Mouse (Mus musculus) intestine, postnatal 0 days (tissue): ENCODE data around the gene Ndufs1. TPM values are rescaled to one million over a fixed set of nuclear protein-coding genes. Genes with fewer than 3 reads are reported as not detected.
"Not testable (repeated sequence)": the region's sequence is repeated elsewhere in the genome, so short reads cannot be mapped to it uniquely, and the experiment has no call there.

ENCODE experiments used
- ATAC-seq: fragments of 200-750 bp; cut with Nextera tagmentation; 2 replicates; pipeline ENCODE4 v1.8.0; 2017; ENCODE audit warnings: mild to moderate bottlenecking, moderate TSS enrichment, moderate library complexity
- H3K27ac ChIP-seq: fragments of 300-500 bp; sonication (generic); 2 replicates; pipeline ENCODE4 v1.5.1; 2014; ENCODE audit warnings: mild to moderate bottlenecking, low read depth, low read length, moderate library complexity
- H3K27me3 ChIP-seq: fragments of 300-500 bp; sonication (generic); replicated peaks from 2 replicates; pipeline ENCODE4 v1.6.1; 2014; ENCODE audit warnings: low read length, mixed read lengths; ENCODE audit not compliant: control insufficient read depth, insufficient read depth
- H3K36me3 ChIP-seq: fragments of 300-500 bp; sonication (generic); 2 replicates; pipeline ENCODE4 v1.6.1; 2014; ENCODE audit warnings: mild to moderate bottlenecking, moderate library complexity; ENCODE audit not compliant: control insufficient read depth, insufficient read depth
- H3K4me1 ChIP-seq: fragments of 300-500 bp; sonication (generic); replicated peaks from 2 replicates; pipeline ENCODE4 v1.6.1; 2014; ENCODE audit warnings: antibody characterized with exemption, low read length, mixed read lengths; ENCODE audit not compliant: control insufficient read depth, insufficient read depth
- H3K4me2 ChIP-seq: fragments of 300-500 bp; sonication (generic); replicated peaks from 2 replicates; pipeline ENCODE4 v1.6.1; 2014; ENCODE audit warnings: low read depth, mild to moderate bottlenecking, moderate library complexity
- H3K4me3 ChIP-seq: fragments of 300-500 bp; sonication (generic); 2 replicates; pipeline ENCODE4 v1.5.1; 2014; ENCODE audit warnings: low read depth, low read length
- H3K9ac ChIP-seq: fragments of 300-500 bp; sonication (generic); 2 replicates; pipeline ENCODE4 v1.6.1; 2014; ENCODE audit warnings: mild to moderate bottlenecking, low read depth, low read length
- H3K9me3 ChIP-seq: fragments of 300-500 bp; sonication (generic); 2 replicates; pipeline ENCODE4 v1.6.1; 2016; ENCODE audit warnings: mixed run types; ENCODE audit not compliant: control insufficient read depth
- CTCF ChIP-seq: sonication (generic); IDR thresholded peaks from 2 replicates; pipeline ENCODE4 v1.5.1; 2016; ENCODE audit warnings: low read depth, mild to moderate bottlenecking, control low read depth, antibody characterized with exemption, moderate library complexity
- WGBS: fragments of 180-500 bp; shearing (Covaris S2); extraction: QIAGEN DNeasy Blood & Tissue Kit; methylation state at CpG from one replicate; pipeline ENCODE4 v1.1.7; 2014; 5-methylcytosine and 5-hydroxymethylcytosine counted together
- polyA plus RNA-seq: library from polyadenylated mRNA; unstranded; fragments of >200 nt; fragmentation: Nextera tagmentation; extraction: Ambion mirVana; gene quantifications from 2 replicates; pipeline ENCODE4 v1.2.1, GENCODE M21; 2015

Gene Ndufs1
- polyA plus RNA-seq, 1 experiment from 2014 or later = 129 TPM

- Histone ChIP-seq H3K4me2 (no peak overlapping the region), H3K27me3 (no peaks in the 10 kb centered on the region), H3K27ac (no peak overlapping the region), H3K4me3 (no peak overlapping the region), H3K9ac (no peak overlapping the region), H3K36me3 (no peaks in the 10 kb centered on the region), H3K9me3 (no peaks in the 10 kb centered on the region), H3K4me1 (no peaks in the 10 kb centered on the region)
- no peak for TF ChIP-seq CTCF
- WGBS = 83% methylated on average over 3 of the region's 3 CpGs
- no peak for ATAC-seq
Observed at GRCm38 (mm10) chr1:63188536-63188935, 11.9 kb upstream of the Ndufs1 start.

- not testable (repeated sequence) for H3K4me2 ChIP-seq, H3K27me3 ChIP-seq, H3K36me3 ChIP-seq, H3K9me3 ChIP-seq, H3K4me1 ChIP-seq, H3K27ac ChIP-seq, H3K9ac ChIP-seq, ATAC-seq, H3K4me3 ChIP-seq
- WGBS = 93% methylated on average over 6 of the region's 6 CpGs
Observed at GRCm38 (mm10) chr1:63185430-63185829, 8.8 kb upstream of the Ndufs1 start.

GRCm38 (mm10) chr1:63182636-63183270 lies 6.1 kb upstream of the Ndufs1 start:
- Histone ChIP-seq H3K4me1 (no peaks in the 10 kb centered on the region), H3K9me3 (no peaks in the 10 kb centered on the region), H3K4me3 (no peak overlapping the region), H3K9ac (no peak overlapping the region), H3K36me3 (peaks cover 7% of the 10 kb centered on the region), H3K27me3 (no peaks in the 10 kb centered on the region), H3K4me2 (no peak overlapping the region), H3K27ac (no peak overlapping the region)
- WGBS = 65% methylated on average over 10 of the region's 10 CpGs
- ATAC-seq = no peak
- TF ChIP-seq CTCF = peak; percentile 76

GRCm38 (mm10) chr1:63182212-63182611 lies 5.6 kb upstream of the Ndufs1 start:
- H3K4me2 ChIP-seq = no peak overlapping the region
- H3K36me3 ChIP-seq = peaks cover 7% of the 10 kb centered on the region
- no peaks in the 10 kb centered on the region for H3K27me3 ChIP-seq
- H3K4me1 ChIP-seq = no peaks in the 10 kb centered on the region
- no peaks in the 10 kb centered on the region for H3K9me3 ChIP-seq
- H3K27ac ChIP-seq = no peak overlapping the region
- no peak overlapping the region for H3K9ac ChIP-seq
- WGBS = 76% methylated on average over 5 of the region's 5 CpGs
- TF ChIP-seq CTCF = no peak
- no peak overlapping the region for H3K4me3 ChIP-seq
- no peak for ATAC-seq

GRCm38 (mm10) chr1:63181480-63181879 lies 4.8 kb upstream of the Ndufs1 start:
- no peaks in the 10 kb centered on the region for H3K9me3 ChIP-seq
- ATAC-seq = no peak
- 95% methylated on average over 1 of the region's 1 CpGs for WGBS
- H3K27ac ChIP-seq = no peak overlapping the region
- H3K9ac ChIP-seq = no peak overlapping the region
- no peaks in the 10 kb centered on the region for H3K4me1 ChIP-seq
- no peak overlapping the region for H3K4me2 ChIP-seq
- H3K36me3 ChIP-seq = peaks cover 7% of the 10 kb centered on the region
- no peaks in the 10 kb centered on the region for H3K27me3 ChIP-seq
- TF ChIP-seq CTCF = no peak
- no peak overlapping the region for H3K4me3 ChIP-seq

GRCm38 (mm10) chr1:63181019-63181418 lies 4.4 kb upstream of the Ndufs1 start:
- no peak overlapping the region for H3K27ac ChIP-seq
- no peak overlapping the region for H3K4me3 ChIP-seq

GRCm38 (mm10) chr1:63180575-63180974 lies 3.9 kb upstream of the Ndufs1 start:
- H3K9me3 ChIP-seq, H3K27ac ChIP-seq, H3K36me3 ChIP-seq, H3K27me3 ChIP-seq, H3K4me1 ChIP-seq, H3K9ac ChIP-seq, H3K4me2 ChIP-seq, H3K4me3 ChIP-seq, ATAC-seq: not testable (repeated sequence)
- WGBS = 69% methylated on average over 4 of the region's 4 CpGs

More at GRCm38 (mm10) chr1:63181019-63181418, 4.4 kb upstream of the Ndufs1 start:
- Histone ChIP-seq H3K4me2 (no peak overlapping the region), H3K4me1 (no peaks in the 10 kb centered on the region), H3K36me3 (peaks cover 7% of the 10 kb centered on the region), H3K9ac (no peak overlapping the region), H3K9me3 (no peaks in the 10 kb centered on the region), H3K27me3 (no peaks in the 10 kb centered on the region)
- WGBS = 2% methylated on average over 3 of the region's 3 CpGs
- ATAC-seq = peak; percentile 50
- peak; percentile 98 for TF ChIP-seq CTCF
